Mouse (Mus musculus) cerebellum, adult 9-10 months (tissue): ENCODE measurements around the gene Gpnmb.

Source experiments
- DNase-seq: peaks from one replicate; pipeline ENCODE4 v3.0.0; 2022

The Gpnmb gene

GRCm38 (mm10) chr6:49099086-49099485 lies 62.7 kb downstream of the Gpnmb start:
- no peak for DNase-seq

DNA sequence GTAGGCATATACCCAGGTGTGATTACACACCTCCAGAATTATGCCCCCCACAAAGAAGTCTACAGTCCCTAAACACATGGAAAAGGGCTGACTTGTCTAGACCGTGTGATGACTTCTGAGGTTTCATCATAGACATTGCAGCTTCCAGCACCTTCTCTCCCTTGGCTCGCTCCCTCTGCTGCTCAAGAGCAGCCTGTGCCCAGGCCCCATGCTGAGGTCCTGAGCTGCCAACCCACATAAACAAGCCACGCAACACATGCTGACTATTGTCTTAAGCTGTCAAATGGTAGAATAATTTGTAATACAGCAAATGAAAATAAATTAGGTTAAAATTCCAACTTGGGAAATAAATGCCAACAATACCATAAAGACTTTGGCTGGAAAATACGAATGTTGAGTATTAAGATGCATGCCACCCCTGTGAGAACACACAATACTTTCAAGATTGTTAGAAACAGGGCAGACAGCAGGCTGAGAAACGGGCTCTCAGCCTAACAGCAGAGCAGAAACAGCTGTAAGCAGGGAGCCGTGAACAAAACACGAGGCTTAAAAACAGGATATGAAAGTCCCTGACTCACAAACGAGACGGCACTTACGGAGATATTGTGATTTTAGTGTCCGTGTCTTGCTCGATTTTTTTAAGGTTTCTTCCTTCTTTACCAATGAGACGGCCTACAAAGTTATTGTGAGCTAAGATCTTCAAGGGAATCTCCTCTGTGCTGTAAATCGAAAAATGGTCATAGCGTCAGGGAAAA lies 70.6 kb downstream of the Gpnmb start:
- peak; percentile 48 for DNase-seq

DNA sequence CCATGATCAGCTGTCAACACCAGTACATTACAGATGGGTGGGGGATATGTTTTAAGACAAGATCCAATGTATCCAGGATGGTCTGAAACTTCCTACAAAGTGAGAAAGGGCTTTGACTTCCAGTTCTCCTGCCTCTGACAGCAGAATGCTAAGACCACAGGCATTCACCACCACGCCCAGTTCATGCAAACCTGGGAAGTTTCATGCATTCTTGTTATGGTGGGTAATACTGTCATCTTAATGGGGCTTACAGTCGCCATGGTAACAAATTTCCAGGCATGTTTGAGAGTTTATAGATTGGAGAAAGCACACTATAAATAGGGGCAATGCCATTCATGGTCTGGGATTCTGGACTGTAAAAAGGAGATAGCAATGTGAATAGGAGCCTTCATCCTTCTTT lies 72.8 kb downstream of the Gpnmb start:
- DNase-seq = no peak

- DNase-seq = no peak
These were observed 77.5 kb downstream of the Gpnmb start for GRCm38 (mm10) chr6:49113895-49114294.

DNA sequence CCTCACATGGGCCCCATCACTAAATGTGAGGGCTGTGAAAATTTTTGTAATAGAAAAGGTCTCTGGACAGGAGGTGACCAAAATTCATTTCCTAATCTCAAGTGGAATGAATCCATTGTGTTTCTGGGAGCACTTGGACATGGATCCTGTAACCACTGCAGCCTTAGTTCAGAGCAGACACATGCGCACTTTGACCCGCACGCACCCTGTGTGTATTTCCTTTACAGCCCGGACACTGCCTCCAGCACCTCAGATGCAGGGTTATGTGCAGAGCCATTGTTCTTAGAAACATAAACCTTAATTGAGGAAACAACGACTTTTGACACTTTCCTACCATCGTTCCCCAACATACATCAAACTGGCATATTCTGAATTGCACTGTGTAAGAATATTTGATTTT lies 78.1 kb downstream of the Gpnmb start:
- DNase-seq = no peak

- DNase-seq = no peak
These were observed 79.2 kb downstream of the Gpnmb start for GRCm38 (mm10) chr6:49115550-49115949.

DNA sequence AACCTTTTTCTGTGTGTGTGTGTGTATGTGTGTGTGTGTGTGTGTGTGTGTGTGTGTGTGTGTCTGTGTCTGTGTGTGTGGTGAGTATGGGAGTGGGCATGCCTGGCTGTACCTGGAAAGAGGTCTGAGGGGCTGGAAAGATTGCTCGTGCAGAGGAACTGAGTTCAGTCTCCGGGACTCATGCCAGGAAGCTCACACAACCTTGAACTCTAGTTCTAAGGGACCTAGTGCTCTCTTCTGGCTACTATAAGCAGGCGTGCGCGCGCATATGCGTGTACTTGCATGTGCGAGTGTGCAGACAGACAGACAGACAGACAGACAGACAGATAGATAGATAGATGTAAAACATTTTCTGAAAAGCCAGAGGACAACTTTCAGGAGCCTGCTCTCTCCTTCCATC lies 79.9 kb downstream of the Gpnmb start:
- no peak for DNase-seq

GRCm38 (mm10) chr6:49118446-49118845 lies 82.1 kb downstream of the Gpnmb start:
- DNase-seq = no peak

DNA sequence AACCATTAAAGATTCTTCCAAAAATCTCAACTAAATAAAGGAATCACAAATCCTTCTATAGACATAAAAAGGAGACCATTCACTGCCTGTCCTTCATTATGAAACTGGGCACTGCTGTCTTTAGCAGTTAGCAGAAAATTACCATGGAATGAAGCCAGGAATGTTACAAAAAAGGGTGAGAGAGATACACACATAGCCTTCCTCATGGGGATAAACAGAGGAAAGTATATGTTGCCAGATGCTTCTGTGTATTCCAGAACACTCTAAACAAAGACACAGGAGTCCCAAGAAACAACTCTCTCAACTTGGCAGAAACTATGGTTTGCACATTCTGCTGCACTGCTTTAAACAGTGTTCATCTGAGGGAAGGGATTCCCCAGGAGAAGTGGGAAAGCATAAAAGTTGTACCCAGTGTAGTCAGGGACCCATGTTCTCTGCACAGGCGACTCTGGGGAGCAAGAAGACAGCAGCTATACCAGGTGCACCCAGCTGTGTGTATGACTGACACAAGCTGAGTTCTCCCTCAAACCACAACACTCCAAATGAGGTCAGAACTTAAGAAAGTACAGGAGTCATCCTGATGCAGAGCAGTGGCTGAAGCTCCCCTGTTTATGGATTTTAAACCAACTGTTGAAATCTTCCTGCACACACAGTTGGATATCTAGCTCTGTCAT lies 83.3 kb downstream of the Gpnmb start:
- no peak for DNase-seq

- no peak for DNase-seq
These were observed 84.0 kb downstream of the Gpnmb start for GRCm38 (mm10) chr6:49120370-49120769.
